Mouse (Mus musculus) heart, embryonic 12.5 days (tissue): ENCODE data around the gene Med8. TPM values are rescaled to one million over a fixed set of nuclear protein-coding genes. Genes with fewer than 3 reads are reported as not detected.
A peak's percentile ranks its signal among the peaks of the same experiment; 100 is the strongest.

ENCODE experiments used
- ATAC-seq: fragments of 200-750 bp; cut with Nextera tagmentation; 2 replicates; pipeline ENCODE4 v1.8.0; 2017; ENCODE audit warnings: moderate TSS enrichment, moderate library complexity; ENCODE audit not compliant: insufficient number of reproducible peaks, low FRiP score
- H3K27ac ChIP-seq: fragments of 300-500 bp; sonication (generic); 2 replicates; pipeline ENCODE4 v1.5.1; 2016; ENCODE audit warnings: mild to moderate bottlenecking, moderate library complexity; ENCODE audit not compliant: poor library complexity, severe bottlenecking
- H3K27me3 ChIP-seq: fragments of 300-500 bp; sonication (generic); replicated peaks from 2 replicates; pipeline ENCODE4 v1.6.1; 2016; ENCODE audit warnings: mild to moderate bottlenecking, moderate library complexity
- H3K36me3 ChIP-seq: fragments of 300-500 bp; sonication (generic); 2 replicates; pipeline ENCODE4 v1.6.1; 2016; ENCODE audit warnings: mild to moderate bottlenecking, moderate library complexity
- H3K4me1 ChIP-seq: fragments of 300-500 bp; sonication (generic); replicated peaks from 2 replicates; pipeline ENCODE4 v1.6.1; 2016; ENCODE audit warnings: mild to moderate bottlenecking
- H3K4me2 ChIP-seq: fragments of 300-500 bp; sonication (generic); 2 replicates; pipeline ENCODE4 v1.6.1; 2016; ENCODE audit warnings: mild to moderate bottlenecking, moderate library complexity
- H3K4me3 ChIP-seq: fragments of 300-500 bp; sonication (generic); 2 replicates; pipeline ENCODE4 v1.5.1; 2016; ENCODE audit warnings: mild to moderate bottlenecking
- H3K9ac ChIP-seq: fragments of 300-500 bp; sonication (generic); 2 replicates; pipeline ENCODE4 v1.6.1; 2016; ENCODE audit warnings: mild to moderate bottlenecking, moderate library complexity
- H3K9me3 ChIP-seq: fragments of 300-500 bp; sonication (generic); replicated peaks from 2 replicates; pipeline ENCODE4 v1.6.1; 2016; ENCODE audit warnings: mild to moderate bottlenecking, moderate library complexity
- WGBS: fragments of 180-500 bp; shearing (Covaris S2); methylation state at CpG from one replicate; pipeline ENCODE4 v1.1.7; 2016; 5-methylcytosine and 5-hydroxymethylcytosine counted together
- polyA plus RNA-seq: library from polyadenylated mRNA; unstranded; fragments of >200 nt; fragmentation: Nextera tagmentation; extraction: Ambion mirVana; gene quantifications from 2 replicates; pipeline ENCODE4 v1.2.1, GENCODE M21; 2016

Gene Med8
- polyA plus RNA-seq, 1 experiment from 2014 or later, result 79.7 TPM

DNA sequence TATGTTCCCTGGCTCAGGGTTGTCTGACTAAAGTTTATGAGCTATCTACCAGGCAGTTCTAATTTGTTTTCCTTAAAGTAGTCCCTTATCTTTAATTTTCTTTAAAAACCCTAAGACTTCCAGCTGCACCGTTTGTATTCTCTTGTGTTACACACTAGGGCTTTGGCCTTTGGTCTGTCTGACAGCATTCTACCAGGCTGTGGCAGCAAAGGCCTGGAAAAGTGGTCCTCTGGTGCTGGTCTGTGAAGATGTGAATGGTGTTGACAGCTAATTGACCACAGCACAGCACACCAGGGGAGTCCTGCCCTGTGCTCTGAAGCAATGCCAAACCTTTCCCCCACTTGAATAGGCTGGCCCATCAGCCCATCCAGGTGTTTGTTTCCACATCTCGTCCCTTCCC is 6.6 kb downstream of the Med8 start:
- no peaks in the 10 kb centered on the region for H3K27me3 ChIP-seq
- no peaks in the 10 kb centered on the region for H3K9me3 ChIP-seq
- H3K9ac ChIP-seq, result no peak overlapping the region
- H3K27ac ChIP-seq, result no peak overlapping the region
- no peaks in the 10 kb centered on the region for H3K4me1 ChIP-seq
- no peak overlapping the region for H3K4me2 ChIP-seq
- H3K4me3 ChIP-seq, result no peak overlapping the region
- H3K36me3 ChIP-seq, result peaks cover 88% of the 10 kb centered on the region
- ATAC-seq, result no peak
- 76% methylated on average over 2 of the region's 2 CpGs for WGBS

DNA sequence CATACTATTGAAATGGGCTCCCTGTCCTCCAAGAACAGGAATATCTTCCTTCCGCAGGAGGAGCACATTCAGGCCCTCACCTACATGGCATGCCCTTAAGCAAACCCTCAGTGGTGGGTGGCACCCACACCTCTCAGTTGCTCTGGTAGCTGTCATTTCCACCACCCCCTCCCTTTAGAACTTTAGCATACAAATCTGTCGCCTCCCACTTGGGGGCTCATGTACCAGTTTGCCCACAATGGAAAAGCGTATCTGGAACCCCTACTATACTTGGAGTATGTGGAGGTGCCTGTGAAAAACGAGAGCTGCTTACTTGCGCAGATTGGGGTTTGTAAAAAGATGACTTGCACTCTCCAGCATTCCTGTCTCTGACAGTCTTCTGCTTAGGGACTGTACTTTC is 7.2 kb downstream of the Med8 start:
- WGBS, result 90% methylated on average over 5 of the region's 5 CpGs
- Histone ChIP-seq H3K36me3 (peaks cover 93% of the 10 kb centered on the region), H3K4me1 (no peaks in the 10 kb centered on the region), H3K27me3 (no peaks in the 10 kb centered on the region), H3K27ac (no peak overlapping the region), H3K4me2 (no peak overlapping the region), H3K4me3 (no peak overlapping the region), H3K9ac (no peak overlapping the region), H3K9me3 (no peaks in the 10 kb centered on the region)
- no peak for ATAC-seq

DNA sequence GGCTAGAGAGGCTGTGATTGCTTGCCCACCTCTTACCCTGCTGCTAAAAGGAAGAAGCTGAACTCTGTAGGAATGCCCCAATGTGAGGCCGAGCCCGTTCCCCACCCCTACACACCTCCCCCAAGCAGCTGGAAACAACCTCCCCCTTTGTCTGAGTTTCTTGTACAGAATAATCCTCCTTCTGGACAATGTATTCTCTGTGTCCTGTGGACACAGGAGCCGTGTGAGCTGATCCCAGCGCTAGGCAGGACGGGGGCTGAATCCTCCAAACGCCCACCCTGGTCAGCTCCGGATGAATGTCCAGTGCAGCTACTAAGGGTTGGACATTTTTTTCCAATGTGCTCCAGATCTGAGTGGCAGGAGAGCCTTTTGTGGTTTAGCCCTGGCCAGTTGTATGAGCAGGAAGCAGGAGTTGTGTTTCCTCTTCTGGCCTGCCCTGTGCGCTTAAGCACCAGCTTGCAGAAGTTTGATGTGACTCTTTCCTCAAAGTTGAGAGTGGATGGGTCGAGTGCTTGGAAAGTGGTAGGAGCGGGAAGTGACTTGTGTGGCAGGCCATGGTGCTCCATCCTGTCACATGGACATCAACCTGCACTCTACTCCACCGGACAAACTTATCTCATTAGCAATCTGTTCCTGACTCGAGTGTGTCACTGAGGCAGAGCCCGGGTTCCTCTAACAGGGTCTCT is 8.1 kb downstream of the Med8 start:
- Histone ChIP-seq H3K4me1 (no peaks in the 10 kb centered on the region), H3K9me3 (no peaks in the 10 kb centered on the region), H3K9ac (no peak overlapping the region), H3K4me2 (no peak overlapping the region), H3K27me3 (no peaks in the 10 kb centered on the region), H3K4me3 (no peak overlapping the region), H3K27ac (no peak overlapping the region), H3K36me3 (peaks cover 92% of the 10 kb centered on the region)
- 85% methylated on average over 13 of the region's 13 CpGs for WGBS
- no peak for ATAC-seq

DNA sequence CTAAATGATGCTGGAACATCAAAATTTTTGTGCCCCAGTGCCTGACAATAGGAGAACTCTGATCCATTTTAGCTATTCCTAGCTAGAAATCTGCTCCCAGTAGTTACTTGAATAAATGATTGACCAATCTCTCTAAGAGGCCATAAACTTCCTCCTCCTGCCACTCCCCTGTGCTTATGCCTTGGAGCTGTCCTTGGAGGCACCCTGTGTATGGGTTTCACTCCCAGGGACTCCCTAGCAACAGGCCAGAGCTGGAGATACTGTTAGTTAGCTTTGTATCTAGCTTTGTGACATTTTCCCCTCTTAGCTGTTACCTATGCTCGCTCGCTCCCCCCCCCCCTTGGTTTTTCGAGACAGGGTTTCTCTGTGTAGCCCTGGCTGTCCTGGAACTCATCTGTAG is 12.2 kb downstream of the Med8 start:
- 0 out of 2 replicates have a peak, but pooled peaks cover 2% of the 10 kb centered on the region for H3K4me1 ChIP-seq
- no peak for ATAC-seq
- H3K4me2 ChIP-seq, result no peak overlapping the region
- 98% methylated on average over 3 of the region's 3 CpGs for WGBS
- no peak overlapping the region for H3K27ac ChIP-seq
- H3K9ac ChIP-seq, result no peak overlapping the region
- H3K9me3 ChIP-seq, result no peaks in the 10 kb centered on the region
- peaks cover 64% of the 10 kb centered on the region for H3K36me3 ChIP-seq
- H3K4me3 ChIP-seq, result no peak overlapping the region
- H3K27me3 ChIP-seq, result no peaks in the 10 kb centered on the region

DNA sequence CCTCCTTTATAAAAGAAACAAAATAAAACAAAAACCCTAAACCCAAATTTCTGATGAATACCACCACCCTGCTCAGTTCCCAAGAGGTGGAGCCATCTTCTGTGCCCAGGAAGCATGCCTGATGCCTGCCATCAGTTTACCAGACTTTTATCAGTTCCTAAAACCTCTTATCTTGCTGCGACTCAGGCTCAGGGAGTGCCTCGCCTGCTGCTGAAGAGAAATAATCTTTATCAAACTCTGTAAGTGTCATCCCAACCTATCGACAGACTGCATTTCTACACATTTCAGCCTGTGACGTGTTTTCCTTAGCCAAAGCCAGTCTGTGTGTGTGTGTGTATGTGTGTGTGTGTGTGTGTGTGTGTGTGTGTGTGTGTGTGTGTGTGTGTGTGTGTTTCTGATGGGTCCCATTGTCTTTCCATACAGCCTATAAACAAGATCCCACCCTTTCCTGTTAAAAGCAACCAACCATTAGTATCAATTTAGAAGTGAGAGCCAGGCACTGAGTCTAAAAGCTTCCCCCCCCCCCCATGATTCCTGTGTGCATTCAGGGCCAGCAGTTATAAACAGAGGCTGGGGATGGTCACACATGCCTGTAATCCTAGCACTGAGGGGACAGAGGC is 15.5 kb downstream of the Med8 start:
- ATAC-seq, result no peak
- Histone ChIP-seq H3K4me3 (no peak overlapping the region), H3K27me3 (no peaks in the 10 kb centered on the region), H3K27ac (no peak overlapping the region), H3K4me1 (peaks cover 24% of the 10 kb centered on the region), H3K36me3 (peaks cover 39% of the 10 kb centered on the region), H3K9ac (no peak overlapping the region), H3K9me3 (no peaks in the 10 kb centered on the region), H3K4me2 (no peak overlapping the region)
- 32% methylated on average over 4 of the region's 4 CpGs for WGBS

DNA sequence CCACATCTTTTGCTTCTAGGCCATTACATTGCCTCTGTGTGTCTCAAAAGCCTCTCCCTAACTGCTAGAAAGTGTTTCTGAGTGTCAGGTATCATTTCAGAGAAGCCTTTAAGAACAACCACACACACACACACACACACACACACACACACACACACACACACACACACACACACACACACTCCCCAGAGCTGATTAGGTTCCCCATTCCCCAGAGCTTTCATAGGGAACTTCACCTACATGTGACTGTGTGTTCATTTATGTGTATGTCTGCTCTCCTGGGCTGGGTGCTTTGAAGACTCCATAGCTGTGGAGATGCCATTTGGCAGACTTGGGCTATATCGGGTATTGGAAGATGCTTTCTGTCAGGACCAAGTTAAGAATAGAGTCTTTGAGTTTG is 16.2 kb downstream of the Med8 start:
- Histone ChIP-seq H3K4me1 (peaks cover 31% of the 10 kb centered on the region), H3K9ac (no peak overlapping the region), H3K9me3 (no peaks in the 10 kb centered on the region), H3K27me3 (no peaks in the 10 kb centered on the region), H3K27ac (no peak overlapping the region), H3K4me2 (no peak overlapping the region), H3K36me3 (peaks cover 38% of the 10 kb centered on the region), H3K4me3 (no peak overlapping the region)
- no peak for ATAC-seq
- WGBS, result 83% methylated on average over 1 of the region's 1 CpGs

DNA sequence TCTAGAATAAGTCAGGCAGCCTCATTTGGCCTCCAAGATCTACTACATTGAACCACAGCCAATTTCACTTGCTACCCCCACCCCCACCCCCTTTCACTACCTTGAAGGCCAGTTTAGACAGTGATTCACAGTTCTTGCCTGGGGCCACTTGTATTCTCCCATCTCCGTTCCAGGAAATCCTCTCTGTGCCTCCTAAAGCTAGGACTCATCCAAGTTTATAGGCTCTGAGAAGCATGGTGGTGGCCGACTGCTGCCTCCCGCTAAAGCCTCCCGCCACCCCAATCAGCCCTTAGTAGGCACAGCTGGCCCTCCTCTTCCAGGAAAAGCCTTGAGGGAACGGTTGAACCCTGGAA is 18.3 kb downstream of the Med8 start:
- Histone ChIP-seq H3K27me3 (no peaks in the 10 kb centered on the region), H3K4me2 (peak overlapping the region; percentile 90), H3K4me1 (peaks cover 32% of the 10 kb centered on the region), H3K9ac (peak overlapping the region; percentile 76), H3K4me3 (peak overlapping the region; percentile 74), H3K36me3 (peaks cover 40% of the 10 kb centered on the region), H3K27ac (peak overlapping the region; percentile 89), H3K9me3 (no peaks in the 10 kb centered on the region)
- 3% methylated on average over 5 of the region's 5 CpGs for WGBS
- no peak; the same call in 1 of the 2 replicates for ATAC-seq

DNA sequence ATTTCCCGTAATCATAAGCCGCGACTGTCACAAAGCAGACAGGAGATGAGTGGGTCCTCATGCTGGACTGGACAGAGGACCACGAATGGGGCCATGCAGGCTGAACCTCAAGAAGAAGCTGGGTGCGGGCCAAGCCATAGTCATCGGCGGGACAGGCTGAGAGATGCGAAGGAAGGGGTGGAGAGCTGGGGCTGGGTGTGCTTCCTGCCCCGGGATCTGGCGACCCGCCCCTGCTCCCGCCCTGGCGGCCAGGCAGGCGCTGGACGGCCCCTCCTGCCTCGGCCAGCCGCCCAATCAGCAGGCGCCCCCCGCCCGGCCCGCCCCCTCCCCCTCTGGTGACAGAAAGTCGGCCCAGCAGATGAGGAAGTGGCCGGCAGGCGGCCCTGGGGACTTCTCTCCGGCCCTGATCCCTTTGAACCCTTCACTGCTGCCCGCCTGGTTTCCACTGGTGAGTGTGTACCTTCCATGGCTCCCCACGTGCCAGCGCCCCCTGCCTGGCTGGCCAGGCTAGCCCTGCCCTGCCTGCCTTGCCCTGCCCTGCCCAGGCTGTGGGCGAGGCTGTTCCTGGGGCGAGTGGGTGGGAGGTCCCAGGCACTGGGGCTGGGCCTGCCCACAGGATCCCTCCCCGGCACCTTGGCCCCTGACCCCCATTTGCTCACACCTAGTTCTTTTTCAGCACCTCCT is 18.8 kb downstream of the Med8 start, which contains the start of gene Elovl1:
Gene Elovl1 (plus strand): TSS at position 326 of the 684 bp plus-strand sequence.
- no peaks in the 10 kb centered on the region for H3K27me3 ChIP-seq
- WGBS, result 0% methylated on average over 28 of the region's 31 CpGs
- H3K4me1 ChIP-seq, result peaks cover 32% of the 10 kb centered on the region
- peak; percentile 97 for ATAC-seq
- H3K9me3 ChIP-seq, result no peaks in the 10 kb centered on the region
- peak within 1 kb of the TSS; percentile 89 for H3K27ac ChIP-seq
- H3K4me2 ChIP-seq, result peak within 1 kb of the TSS; percentile 90
- peak within 1 kb of the TSS; percentile 76 for H3K9ac ChIP-seq
- peaks cover 40% of the 10 kb centered on the region for H3K36me3 ChIP-seq
- H3K4me3 ChIP-seq, result peak within 1 kb of the TSS; percentile 74

DNA sequence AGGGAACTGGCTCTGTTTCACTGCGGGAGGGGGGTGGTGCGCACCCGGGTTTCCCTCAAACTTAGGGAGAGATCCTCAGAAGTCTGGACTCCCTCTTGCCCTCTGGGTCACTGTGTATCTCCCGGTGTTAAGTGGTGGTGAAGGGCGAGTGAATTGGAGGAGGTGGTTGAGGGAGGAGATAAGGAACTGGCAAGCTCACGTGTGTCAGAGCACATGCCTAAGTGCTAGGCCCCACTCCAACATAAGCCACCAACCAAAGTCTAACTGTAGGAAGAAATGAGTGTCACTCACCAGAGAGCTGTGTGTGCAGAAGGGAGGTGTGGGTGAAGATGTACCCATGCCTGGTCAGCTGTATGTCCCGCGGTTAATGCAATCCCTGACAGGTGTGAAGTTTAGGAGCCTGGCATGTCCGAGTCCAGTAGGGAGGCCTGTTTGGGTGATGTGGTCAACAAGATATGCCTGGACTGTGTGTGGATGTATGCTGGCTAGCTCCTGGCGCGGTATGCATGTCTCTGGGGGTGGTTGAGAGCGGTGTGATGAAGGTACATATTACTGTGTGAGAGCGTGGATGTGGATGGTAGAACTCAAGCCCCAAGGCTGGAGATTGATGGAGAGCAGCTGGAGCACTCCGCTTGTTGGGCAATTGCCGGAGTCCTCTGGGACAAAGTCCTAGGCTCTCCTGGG is 19.5 kb downstream of the Med8 start:
- ATAC-seq, result peak; percentile 49
- H3K36me3 ChIP-seq, result peaks cover 42% of the 10 kb centered on the region

DNA sequence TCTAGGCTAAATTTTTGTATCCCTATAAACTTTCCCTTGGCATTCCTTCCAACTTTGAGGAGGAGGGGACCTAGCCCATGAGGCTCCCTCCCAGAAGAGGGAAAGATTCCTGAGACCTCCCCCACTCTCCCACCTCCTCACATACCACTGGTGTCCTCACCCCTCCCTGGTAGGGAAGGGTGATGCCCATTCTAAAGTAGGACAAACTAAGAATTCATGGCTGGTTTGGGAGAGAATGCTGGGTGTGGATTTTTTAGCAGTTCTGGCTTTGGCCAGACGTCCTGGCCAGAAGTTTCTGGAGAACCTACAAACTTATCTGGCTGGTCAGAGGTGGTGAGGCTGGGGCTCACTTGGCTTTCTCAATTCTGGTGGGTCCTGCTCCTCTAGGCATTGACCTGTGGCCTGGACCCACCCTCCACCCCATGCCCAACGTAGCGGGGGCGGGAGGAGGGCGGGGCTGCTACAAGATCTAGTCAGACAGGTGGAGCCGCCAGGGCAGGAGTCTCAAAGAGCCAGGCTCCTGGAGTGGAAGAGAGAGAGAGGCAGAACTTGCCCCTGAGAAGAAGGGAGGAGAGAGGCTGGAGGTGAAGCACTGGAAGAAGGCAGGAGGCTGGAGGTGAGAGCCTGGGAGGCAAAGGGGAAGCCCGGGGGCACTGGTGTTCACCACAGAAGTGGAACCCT is 20.2 kb downstream of the Med8 start:
- Histone ChIP-seq H3K36me3 (peaks cover 46% of the 10 kb centered on the region), H3K27ac (no peak overlapping the region)
- ATAC-seq, result no peak

More for the DNA sequence above, 19.5 kb downstream of the Med8 start:
- peak overlapping the region; percentile 74 for H3K4me3 ChIP-seq
- WGBS, result 32% methylated on average over 15 of the region's 15 CpGs
- H3K27ac ChIP-seq, result peak overlapping the region; percentile 89
- no peaks in the 10 kb centered on the region for H3K27me3 ChIP-seq
- H3K4me1 ChIP-seq, result peaks cover 36% of the 10 kb centered on the region
- H3K9me3 ChIP-seq, result no peaks in the 10 kb centered on the region
- peak overlapping the region; percentile 76 for H3K9ac ChIP-seq
- H3K4me2 ChIP-seq, result peak overlapping the region; percentile 90

More for the DNA sequence above, 20.2 kb downstream of the Med8 start:
- Histone ChIP-seq H3K27me3 (no peaks in the 10 kb centered on the region), H3K4me1 (peaks cover 40% of the 10 kb centered on the region), H3K4me2 (peak overlapping the region; percentile 90), H3K9ac (peak overlapping the region; percentile 34; the same call in 1 of the 2 replicates), H3K4me3 (peak overlapping the region; percentile 74), H3K9me3 (no peaks in the 10 kb centered on the region)
- 42% methylated on average over 7 of the region's 7 CpGs for WGBS
